In genomic region chr2:92948699-92949300, GRCm38 (mm10) we compare ENCODE assay signal across 13 mouse cellular contexts. TPM values are rescaled to one million over a fixed set of nuclear protein-coding genes. Genes with fewer than 3 reads are reported as not detected.
A peak's percentile ranks its signal among the peaks of the same experiment; 100 is the strongest.
DNase-seq lines count a peak whose midpoint lies in the region; ATAC-seq and TF ChIP-seq lines count a peak whose summit lies in the region.
"Had no signal": no experiment of that assay in that cellular context is flagged by ENCODE, and none has a peak within 500 bp of the region (broad histone marks: within the 10 kb centered on the region; RNA-seq: fewer than 3 reads in every experiment).

No protein-coding gene starts in this region.

- no peak overlapping the region for H3K9ac ChIP-seq in midbrain, embryonic 14.5 days (replicated peaks; ENCODE audit: low read length)
- H3K9ac ChIP-seq in midbrain, embryonic 16.5 days (ENCODE audit: low read depth, low read length): no peak overlapping the region
- H3K9ac ChIP-seq in hindbrain, postnatal 0 days (replicated peaks; ENCODE audit: low read length): 0 out of 2 replicates have a peak overlapping the region, but pooled peaks have one; percentile 18

- peaks cover 6% of the 10 kb centered on the region for H3K4me1 ChIP-seq in midbrain, embryonic 14.5 days (ENCODE audit: control insufficient read depth, insufficient read depth, low read length)
- H3K4me1 ChIP-seq in midbrain, embryonic 16.5 days (ENCODE audit: control insufficient read depth, insufficient read depth, low read length): peaks cover 8% of the 10 kb centered on the region
- H3K4me1 ChIP-seq in hindbrain, postnatal 0 days (ENCODE audit: insufficient read depth, low read length): peaks cover 7% of the 10 kb centered on the region; the same call in 1 of the 2 replicates

- H3K36me3 ChIP-seq in midbrain, embryonic 14.5 days (ENCODE audit: control insufficient read depth, insufficient read depth, low read length): peaks cover 8% of the 10 kb centered on the region; the same call in 1 of the 2 replicates
- no peaks in the 10 kb centered on the region for H3K36me3 ChIP-seq in midbrain, embryonic 16.5 days (ENCODE audit: control insufficient read depth, insufficient read depth, low read length)
- peaks cover 3% of the 10 kb centered on the region; the same call in 1 of the 2 replicates for H3K36me3 ChIP-seq in hindbrain, postnatal 0 days (ENCODE audit: insufficient read depth, low read length)

- 46% methylated on average over 7 of the region's 7 CpGs for WGBS in midbrain, embryonic 14.5 days
- 51% methylated on average over 7 of the region's 7 CpGs for WGBS in midbrain, embryonic 16.5 days
- WGBS in hindbrain, postnatal 0 days: 38% methylated on average over 7 of the region's 7 CpGs

- peak; percentile 4 for DNase-seq in cerebellum, adult 11 months
- no peak for DNase-seq in cerebellum, postnatal 10 days
- peak; percentile 39 for DNase-seq in midbrain, embryonic 14.5 days
- DNase-seq in embryo, embryonic 11 days: peak; percentile 20
- no peak for DNase-seq in hindbrain, postnatal 0 days (ENCODE audit: low spot score)
- no peak for DNase-seq in spleen, postnatal 14 days (ENCODE audit: low spot score in 2 of 2)
- DNase-seq in frontal cortex, postnatal 14 days (ENCODE audit: low spot score in 2 of 2): no peak
- DNase-seq: cerebellum, postnatal 25 days; lung, postnatal 10 days had no signal

- ATAC-seq in midbrain, embryonic 14.5 days (ENCODE audit: low FRiP score, low TSS enrichment): no peak
- no peak for ATAC-seq in midbrain, embryonic 16.5 days
- no peak for ATAC-seq in hindbrain, postnatal 0 days
- ATAC-seq: intestine, embryonic 16.5 days had no signal

- no peaks in the 10 kb centered on the region for H3K9me3 ChIP-seq in midbrain, embryonic 14.5 days (ENCODE audit: control insufficient read depth, low read length)
- H3K9me3 ChIP-seq in midbrain, embryonic 16.5 days (replicated peaks; ENCODE audit: control insufficient read depth, low read length, poor library complexity, severe bottlenecking): no peaks in the 10 kb centered on the region
- no peaks in the 10 kb centered on the region for H3K9me3 ChIP-seq in hindbrain, postnatal 0 days (ENCODE audit: low read length)

- H3K4me2 ChIP-seq in midbrain, embryonic 14.5 days (ENCODE audit: low read length): no peak overlapping the region
- H3K4me2 ChIP-seq in midbrain, embryonic 16.5 days (ENCODE audit: low read length): no peak overlapping the region
- H3K4me2 ChIP-seq in hindbrain, postnatal 0 days (ENCODE audit: low read depth, low read length): no peak overlapping the region
- H3K4me2 ChIP-seq: liver, embryonic 11.5 days had no signal

- TF ChIP-seq CTCF in hindbrain, postnatal 0 days (IDR thresholded peaks at IDR 0.05; ENCODE audit: low read depth): no peak

- no peak overlapping the region for H3K27ac ChIP-seq in midbrain, embryonic 14.5 days (replicated peaks; ENCODE audit: low read depth, low read length)
- no peak overlapping the region for H3K27ac ChIP-seq in midbrain, embryonic 16.5 days (ENCODE audit: low read length)
- H3K27ac ChIP-seq in hindbrain, postnatal 0 days: no peak overlapping the region

- no peak overlapping the region for H3K4me3 ChIP-seq in midbrain, embryonic 14.5 days (replicated peaks; ENCODE audit: low read depth, low read length)
- H3K4me3 ChIP-seq in midbrain, embryonic 16.5 days (ENCODE audit: low read depth, low read length): no peak overlapping the region
- H3K4me3 ChIP-seq in hindbrain, postnatal 0 days (ENCODE audit: low read length): no peak overlapping the region

- no peaks in the 10 kb centered on the region for H3K27me3 ChIP-seq in midbrain, embryonic 14.5 days (ENCODE audit: control insufficient read depth, insufficient read depth, low read length)
- H3K27me3 ChIP-seq in midbrain, embryonic 16.5 days (ENCODE audit: control insufficient read depth, insufficient read depth, low read depth, low read length): no peaks in the 10 kb centered on the region
- no peaks in the 10 kb centered on the region for H3K27me3 ChIP-seq in hindbrain, postnatal 0 days (ENCODE audit: insufficient read depth, low read length)

RNA-seq across cellular contexts. Expression of gene Syt13, which starts 33.9 kb away (rescaled TPM):
- 44.9 and 48.9 TPM in 2 replicates for polyA plus RNA-seq in midbrain, embryonic 14.5 days (2014; fragmentation: Nextera tagmentation; extraction: Ambion mirVana)
- polyA plus RNA-seq in midbrain, embryonic 16.5 days (2015; fragmentation: Nextera tagmentation; extraction: Ambion mirVana): 112 and 145 TPM in 2 replicates
- 145 and 146 TPM in 2 replicates for total RNA-seq in hindbrain, postnatal 0 days (2014; rRNA removed)
- polyA plus RNA-seq in hindbrain, postnatal 0 days (2015; fragmentation: Nextera tagmentation; extraction: Ambion mirVana): 61.5 and 70.8 TPM in 2 replicates
- total RNA-seq: granulocyte monocyte progenitor cell, adult 5-6 weeks had no signal

Comparison
In these comparisons a context has a peak if more than half of its experiments do, and no peak if none do; other contexts are left out.
1. DNase-seq: peak in cerebellum, adult 11 months (single experiment), midbrain, embryonic 14.5 days (single experiment) and embryo, embryonic 11 days (single experiment); none in cerebellum, postnatal 10 days (0 of 2), hindbrain, postnatal 0 days (single experiment), spleen, postnatal 14 days (0 of 2) and frontal cortex, postnatal 14 days (0 of 2).